Mouse (Mus musculus) neutrophil, adult 5-6 weeks (primary cell): Measurements from ENCODE around the gene Mrgprf. TPM values are rescaled to one million over a fixed set of nuclear protein-coding genes. Genes with fewer than 3 reads are reported as not detected.

Source experiments
- ATAC-seq: fragments of 151-379, 151-347 bp; 2 replicates; pipeline ENCODE4 v1.8.0; 2017; ENCODE audit warnings: mild to moderate bottlenecking, moderate TSS enrichment; ENCODE audit not compliant: insufficient number of reproducible peaks, poor library complexity, low FRiP score, severe bottlenecking; ENCODE audit errors: extremely low read depth
- total RNA-seq: library from RNA; stranded (forward); fragments of 200-1000 nt; gene quantifications from 2 replicates; pipeline ENCODE4 v1.2.3, GENCODE M21; 2017

Gene Mrgprf
- not detected in 2 replicates for total RNA-seq

DNA sequence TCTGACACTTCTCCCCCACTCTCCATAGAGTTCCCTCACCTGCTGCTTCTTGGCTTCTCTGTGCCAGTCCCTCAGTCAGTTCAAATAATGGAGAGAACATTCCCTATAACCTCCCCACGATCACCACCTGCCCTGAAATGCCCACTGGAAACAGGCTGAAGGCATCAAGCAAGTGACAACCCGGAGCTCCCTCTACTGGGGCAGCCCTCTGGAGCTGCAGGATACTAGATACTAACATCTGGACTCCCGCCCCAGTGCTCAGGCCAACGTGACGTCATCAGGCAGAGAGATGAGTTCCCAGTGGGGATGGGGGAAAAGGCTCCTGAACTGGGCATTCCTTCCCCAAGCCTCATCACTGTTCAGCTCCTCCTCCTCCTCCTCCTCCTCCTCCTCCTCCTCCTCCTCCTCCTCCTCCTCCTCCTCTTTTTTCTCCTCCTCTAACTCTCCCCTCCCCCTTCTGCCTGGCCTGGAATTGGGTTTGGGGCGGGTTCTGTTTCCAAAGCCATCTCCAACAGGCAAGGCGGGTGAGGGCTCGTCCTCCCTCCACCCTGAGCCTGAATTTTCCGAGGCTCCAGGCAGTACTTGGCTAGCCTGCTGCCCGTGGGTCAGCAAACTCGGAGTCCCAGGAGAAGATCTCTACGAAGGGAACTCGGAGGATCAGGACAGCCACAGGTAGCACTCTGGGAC is at the start of gene Mrgprf:
Gene Mrgprf (plus strand): TSS at position 508 of the 687 bp plus-strand sequence.
- no peak for ATAC-seq

DNA sequence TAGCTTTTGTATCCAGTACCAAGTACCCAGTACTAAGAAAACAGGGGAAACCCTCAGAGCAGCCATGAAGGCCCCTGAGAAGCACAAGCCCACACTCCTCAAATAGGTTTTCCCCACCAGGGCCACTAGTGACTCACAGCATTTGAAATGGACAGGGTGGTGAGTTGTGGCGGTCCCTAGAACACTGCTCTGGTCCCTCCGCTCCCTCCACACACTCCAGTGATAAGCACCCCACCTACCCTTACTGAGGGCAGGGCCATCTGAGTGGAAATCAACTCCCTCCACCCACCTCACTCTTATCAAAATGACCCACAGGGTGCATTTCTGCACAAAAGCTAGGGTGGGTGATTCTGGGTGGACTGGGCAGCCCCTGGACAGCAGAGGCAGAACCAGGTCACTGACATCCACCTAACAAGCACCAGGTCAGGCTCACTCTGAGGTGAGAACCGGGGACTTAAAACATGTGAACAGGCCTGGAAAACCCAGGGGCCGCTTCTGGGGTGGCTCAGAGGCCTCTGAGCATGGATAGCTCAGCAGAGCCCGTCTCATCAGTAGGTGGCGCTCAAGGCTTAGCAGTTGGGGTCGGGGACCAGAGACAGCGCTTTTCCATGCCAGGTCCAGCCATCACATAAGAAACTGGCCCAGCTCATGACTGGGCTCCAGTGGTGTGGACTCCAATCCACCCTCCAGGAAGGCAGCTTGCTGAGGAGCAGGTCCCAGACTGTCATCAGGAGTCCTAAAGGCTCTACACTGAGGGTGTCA is 47.7 kb upstream of the Mrgprf start:
- ATAC-seq = peak; percentile 62

DNA sequence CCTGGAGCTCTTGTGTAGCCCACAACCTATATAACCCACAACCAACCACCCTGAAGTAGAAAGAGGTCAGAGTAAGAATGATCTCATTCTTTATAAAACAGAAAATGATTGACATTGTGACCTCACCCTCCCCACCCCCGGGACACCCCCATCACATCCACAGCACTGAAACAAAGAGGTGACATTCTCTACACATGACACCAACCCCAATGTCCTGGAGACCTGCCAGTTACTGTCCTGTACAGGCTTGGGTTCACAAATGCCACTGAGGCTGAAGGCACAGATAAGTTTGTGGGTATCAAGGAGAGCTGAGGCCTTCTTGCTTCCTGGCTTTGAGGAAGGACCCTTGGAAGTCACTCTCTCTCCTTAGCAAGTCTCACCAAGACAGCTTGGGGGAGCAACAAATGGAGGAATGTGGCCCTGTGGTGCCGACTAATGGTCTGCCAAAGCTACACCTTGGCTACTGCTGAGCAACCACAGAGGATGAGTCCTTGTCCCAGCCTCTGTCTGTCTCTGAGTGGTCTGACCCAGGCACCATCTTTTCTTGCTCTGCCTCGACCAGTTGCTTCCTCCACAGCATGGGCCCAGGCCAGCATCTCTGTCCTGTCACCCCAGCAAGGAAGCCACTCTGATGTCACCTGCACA is 46.5 kb upstream of the Mrgprf start:
- no peak for ATAC-seq

DNA sequence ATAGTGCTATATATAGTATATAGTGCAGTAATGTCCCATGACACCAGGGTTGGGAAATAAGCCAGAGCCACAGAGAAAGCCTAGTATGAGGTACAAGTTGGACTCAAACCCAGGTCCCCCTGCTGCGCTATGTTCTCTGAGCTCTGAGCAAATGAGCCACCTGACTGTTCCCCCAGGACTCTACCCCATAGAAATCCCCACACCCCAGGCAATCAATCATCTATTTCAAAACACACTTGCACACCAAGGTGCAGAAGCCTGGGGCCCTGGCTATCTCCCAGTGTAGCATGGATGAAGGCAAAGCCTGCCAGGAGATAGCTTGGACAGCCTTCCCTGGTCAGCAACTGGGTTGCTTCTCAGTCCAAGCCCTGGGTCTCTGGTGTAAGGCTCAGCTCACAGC is 44.5 kb upstream of the Mrgprf start:
- ATAC-seq = no peak

DNA sequence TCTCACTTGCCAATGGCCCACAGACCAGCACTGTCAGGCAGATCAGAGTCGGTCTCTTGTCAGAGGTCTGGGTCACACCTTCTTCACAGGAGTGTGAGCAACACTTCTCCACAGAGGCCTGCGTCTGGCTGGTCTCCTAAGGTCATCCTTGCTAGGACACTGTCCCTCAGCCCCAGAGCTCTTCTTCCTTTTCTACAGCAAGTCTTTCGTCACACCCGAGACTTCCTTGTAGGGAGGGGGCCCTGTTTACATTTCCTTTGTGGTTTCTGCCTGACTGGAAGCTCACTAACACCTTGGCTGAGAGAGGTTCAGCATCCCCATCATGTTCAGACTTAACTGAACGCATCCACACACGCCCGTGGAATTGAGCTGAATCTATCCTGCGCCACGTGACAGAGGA is 36.4 kb upstream of the Mrgprf start:
- ATAC-seq = peak; percentile 27; the same call in 1 of the 2 replicates

DNA sequence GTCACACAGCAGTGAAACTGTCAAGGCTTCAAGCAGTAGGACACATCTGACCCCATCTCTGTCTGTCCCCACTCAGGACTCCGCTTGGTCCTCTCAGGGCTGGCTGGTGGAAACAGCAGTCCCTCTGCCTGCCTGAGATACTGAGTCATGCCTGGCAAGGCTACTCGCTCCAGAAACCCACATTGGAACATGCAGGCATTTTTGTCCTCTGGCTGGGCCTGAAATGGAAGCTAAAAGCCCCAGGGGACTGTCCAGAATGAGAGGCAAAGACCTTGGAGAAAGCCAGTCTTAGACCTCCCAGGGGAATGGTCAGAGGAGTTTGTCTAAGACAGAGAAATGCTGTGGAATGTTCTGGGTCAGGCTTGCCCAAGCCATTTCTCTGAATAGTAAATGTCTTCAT is 34.6 kb upstream of the Mrgprf start:
- no peak for ATAC-seq

DNA sequence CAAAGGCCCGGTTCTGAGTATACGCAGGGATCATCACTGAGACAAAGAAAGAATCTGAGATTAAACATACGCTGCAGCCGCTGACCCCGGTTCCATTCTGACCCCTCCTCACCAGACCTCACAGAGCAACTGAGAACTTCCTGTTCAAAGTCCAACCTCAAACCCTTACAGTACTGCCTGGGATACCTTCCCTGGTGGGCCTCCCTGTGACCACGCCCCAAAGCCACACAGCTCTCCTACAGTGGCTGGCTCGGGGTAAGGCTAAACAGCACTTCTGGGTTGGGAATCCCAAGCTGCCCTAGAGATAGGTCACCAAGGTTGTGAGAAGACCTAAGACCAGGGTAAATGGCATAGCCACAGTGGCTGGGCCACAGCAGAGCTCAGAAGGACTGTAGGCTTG is 31.7 kb upstream of the Mrgprf start:
- no peak for ATAC-seq

DNA sequence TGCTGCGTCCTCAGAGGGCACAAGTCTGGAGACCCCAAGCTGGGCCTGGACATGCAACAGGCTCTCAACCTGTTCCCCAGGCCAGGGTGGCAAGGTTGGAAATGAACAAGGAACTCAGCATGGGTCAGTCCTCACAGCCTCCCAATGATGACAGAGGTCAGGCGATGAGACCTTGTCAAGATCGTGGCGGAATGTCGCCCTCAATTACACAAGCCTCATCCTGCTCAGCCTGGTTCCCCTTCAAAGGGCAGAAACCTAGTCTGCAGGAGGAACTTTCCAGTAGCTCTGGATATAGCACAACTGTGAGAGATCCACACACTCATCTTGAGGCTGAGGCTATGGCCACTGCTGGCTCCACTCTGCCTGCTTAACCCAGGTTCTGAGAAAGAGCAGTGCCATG is 29.7 kb upstream of the Mrgprf start:
- ATAC-seq = 0 out of 2 replicates have a peak, but pooled peaks have one; percentile 1

DNA sequence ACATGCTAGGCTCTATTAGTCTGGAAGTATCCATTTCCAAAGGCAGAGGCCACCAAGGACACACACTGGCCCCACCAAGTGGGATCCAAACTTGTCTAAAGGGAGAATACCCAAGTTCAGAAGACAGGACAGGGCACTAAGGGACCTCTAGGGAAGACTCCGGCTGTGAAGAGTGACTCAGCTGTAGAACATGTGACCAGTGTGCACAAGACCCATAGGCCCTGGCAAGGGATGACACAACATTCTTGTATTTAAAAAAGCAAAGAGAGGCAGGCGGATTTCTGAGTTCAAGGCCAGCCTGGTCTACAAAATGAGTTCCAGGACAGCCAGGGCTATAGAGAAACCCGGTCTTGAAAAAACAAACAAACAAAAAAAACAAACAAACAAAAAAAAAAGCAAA is 25.1 kb upstream of the Mrgprf start:
- ATAC-seq = no peak

DNA sequence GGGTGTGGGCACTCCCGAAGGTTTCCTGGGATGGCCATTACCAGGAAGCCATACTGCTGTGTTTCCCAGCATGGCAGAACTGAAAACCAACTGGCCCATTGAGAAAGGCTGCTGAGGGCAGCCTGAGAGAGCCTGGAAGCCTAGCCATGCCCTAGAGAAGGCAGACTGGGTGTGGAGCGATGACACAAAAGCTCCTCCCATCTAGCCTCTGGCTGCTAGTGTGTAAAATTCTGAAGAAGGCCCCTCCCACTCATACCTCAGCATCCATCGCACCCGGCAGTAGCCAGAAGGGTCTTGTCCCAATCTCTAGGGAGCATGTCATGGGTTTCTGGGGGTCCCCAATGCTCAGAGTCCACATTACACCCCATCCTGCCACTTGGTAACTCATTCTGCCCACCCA is 19.2 kb upstream of the Mrgprf start:
- ATAC-seq = no peak

DNA sequence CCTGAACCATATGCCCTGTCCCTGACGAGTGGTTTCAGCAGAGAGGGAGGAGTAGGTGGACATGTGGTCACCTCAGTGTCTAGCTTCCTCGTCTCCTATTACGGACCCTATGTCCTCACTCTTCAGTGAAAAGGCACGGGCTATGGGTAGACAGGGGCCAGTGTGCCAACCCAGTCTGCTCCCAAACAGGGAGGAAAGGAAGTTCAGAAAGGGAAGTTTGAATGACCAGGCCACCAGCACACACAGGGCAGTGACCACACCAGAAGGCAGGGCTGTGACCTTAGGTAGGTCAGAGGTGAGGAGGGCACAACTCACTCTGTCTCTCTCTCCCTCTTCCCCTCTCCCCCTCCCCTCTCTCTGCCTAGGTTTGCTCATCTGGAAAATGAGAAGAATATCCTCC is 17.6 kb upstream of the Mrgprf start:
- ATAC-seq = peak; percentile 67

DNA sequence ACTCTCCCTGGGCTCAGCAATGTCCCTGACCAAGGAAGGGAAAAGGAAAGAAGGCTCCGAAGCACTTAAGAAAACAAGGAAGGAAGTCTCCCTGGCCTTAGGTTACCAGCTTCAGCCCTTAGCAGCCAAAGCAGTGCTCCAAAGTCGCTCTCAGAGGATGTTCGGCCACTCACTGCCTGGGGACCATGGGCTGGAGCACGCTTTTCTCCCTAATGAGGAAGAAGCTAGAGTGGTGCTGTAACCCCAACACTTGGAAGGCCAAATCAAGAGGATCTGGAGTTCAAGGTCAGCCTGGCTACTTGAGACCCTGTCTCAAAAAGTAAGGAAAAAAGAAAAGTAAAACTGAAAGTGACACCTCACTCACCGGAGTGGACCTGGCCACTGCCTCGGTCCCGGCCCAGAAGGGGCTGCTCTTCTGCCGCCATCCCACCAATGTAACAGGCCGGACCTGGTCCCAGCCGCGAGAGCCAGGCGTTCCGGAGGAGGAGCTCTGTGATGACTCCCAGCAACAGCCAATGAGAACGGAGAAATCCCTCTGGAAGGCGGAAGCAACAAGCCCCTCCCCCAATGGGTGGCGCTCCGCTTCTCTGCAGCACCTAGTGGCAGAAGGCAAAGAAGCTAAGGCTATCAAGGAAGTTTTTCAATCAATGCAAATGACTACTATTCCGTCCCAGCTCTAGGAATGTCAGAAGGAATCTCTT is 17.0 kb upstream of the Mrgprf start, which contains the start of gene Tpcn2:
Gene Tpcn2 (minus strand): TSS at position 525 of the 701 bp plus-strand sequence.
- peak; percentile 88 for ATAC-seq

DNA sequence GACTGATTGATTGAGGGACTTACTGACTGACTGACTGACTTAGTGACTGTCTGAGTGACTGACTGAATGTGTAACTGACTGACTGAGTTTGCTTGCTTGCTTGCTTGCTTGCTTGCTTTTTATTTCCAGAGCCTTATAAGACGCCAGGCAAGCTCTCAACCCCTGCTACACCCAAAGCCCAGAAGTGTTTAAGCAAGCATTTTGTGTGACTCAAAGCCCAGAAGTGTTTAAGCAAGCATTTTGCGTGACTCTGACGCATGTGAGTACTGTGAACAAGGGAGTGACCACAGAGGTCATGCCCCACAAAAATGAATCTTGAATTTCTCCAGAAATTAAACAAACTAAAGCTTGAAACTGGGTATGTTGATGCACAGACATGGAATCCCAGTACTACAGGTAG is 16.3 kb upstream of the Mrgprf start:
- ATAC-seq = no peak

DNA sequence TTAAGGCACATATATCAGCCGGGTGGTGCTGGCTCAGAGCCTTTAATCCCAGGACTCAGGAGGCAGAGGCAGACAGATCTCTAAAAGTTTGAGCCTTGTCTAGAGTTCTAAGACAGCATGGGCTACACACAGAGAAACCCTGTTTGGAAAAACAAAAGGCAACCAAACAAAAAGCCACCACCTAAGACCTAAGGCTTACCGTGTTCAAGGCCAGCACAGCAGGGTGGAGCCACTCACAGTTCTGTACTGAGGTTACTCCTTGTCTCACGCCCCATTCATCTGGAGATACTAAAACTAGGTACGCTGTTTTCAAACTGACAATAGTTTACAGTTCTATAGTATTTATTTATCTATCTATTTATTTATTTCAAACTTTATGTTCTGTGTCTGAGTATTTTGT is 15.2 kb upstream of the Mrgprf start:
- ATAC-seq = no peak

DNA sequence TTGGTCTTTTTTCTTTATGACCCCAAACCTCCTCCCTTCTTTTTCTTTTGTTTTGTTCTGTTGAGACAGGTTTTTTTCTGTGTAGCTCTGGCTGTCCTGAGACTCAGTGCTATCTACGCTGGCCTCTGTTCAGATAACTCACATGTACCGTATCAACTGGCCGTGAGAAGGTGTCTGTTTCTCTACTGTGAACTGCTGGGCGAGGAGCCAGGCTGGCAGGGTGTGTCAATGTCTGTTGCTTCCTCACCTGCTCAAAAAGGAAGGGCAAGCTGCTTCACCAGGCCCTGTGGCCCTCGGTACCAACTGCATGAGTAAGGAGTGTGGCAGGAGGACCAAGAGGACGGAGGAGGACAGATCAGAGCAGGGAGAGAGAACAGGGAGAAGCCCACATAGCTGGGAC is 13.2 kb upstream of the Mrgprf start:
- no peak for ATAC-seq

DNA sequence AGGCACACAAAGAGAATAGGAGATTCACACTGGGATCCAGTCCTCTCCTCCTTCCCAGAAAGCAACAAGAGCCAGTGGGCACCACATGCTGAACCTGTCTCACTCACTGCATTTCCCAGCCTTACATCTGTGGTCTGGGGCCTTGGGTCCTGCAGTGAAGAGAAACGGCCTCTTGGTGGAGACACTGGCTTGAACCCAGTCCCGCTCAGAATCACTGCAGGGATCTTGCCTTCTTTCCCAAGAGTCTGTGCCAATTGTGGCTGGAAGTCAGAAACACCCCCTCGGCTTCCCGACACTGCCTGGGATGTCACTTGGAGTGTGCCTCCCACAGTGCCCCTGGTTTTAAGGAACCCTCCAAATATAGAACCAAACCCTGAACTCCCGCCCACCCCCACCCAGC is 11.3 kb upstream of the Mrgprf start:
- no peak for ATAC-seq

DNA sequence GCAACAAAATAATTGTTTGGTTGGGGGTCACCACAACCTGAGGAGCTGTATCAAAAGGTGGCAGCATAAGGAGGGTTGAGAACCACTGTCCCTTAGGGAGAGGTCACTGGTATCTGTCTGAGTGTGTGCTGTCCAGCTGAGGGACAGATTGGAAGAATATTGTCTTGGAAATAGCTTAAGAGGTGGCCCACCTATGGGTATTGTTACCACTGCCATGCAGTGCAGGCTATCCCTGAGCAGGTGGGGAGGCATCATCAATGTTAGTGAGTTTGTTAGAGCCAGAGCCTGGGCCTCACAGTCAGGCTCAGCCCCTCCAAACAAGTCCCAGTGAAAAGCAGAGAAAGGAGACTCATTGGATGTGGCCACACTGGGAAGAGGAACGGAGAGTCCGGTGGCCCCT is 8.8 kb upstream of the Mrgprf start:
- no peak for ATAC-seq

DNA sequence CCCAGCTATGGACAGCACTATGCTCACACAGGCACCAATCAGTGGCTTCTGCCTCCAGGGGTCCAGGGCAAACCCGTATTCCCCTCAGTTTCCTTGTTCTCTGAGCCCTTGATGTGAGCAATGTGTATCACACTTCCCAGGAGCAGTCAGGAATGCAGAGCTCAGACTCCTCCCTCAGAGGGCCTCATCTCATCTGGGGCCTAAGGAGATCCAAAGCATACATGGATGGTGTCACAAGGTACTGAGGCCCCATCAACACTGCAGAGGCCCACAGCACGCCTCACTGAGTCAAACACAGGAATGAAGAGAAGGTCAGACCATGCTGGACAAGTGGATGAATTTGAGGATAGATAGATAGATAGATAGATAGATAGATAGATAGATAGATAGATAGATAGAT is 7.9 kb upstream of the Mrgprf start:
- ATAC-seq = no peak

DNA sequence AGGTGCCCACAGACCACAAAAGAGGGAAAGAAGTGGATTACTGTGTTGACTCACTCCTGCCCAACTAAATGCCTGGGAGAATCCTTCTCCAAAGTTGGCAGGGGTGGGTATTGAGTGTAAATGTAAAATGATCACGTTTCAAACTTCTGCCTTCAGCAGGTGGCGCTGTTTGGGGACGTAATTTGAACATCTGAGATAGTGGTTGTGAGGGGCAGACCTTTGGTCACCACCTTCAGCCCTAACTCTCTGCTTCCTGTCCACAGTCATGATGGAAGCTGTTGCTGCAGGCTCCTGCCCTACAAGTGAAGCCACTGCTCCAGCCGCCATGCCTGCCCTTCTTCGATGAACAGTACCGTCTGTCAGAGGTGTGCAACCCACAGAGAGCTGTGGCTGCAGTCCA is 6.8 kb upstream of the Mrgprf start:
- ATAC-seq = no peak
